Mouse (Mus musculus): ENCODE results near the gene Pard6b. TPM values are rescaled to one million over a fixed set of nuclear protein-coding genes. Genes with fewer than 3 reads are reported as not detected.

Pard6b gene
- total and polyA plus RNA-seq, 3 experiments: 1.2 to 2.8 (median 1.3) TPM

DNA sequence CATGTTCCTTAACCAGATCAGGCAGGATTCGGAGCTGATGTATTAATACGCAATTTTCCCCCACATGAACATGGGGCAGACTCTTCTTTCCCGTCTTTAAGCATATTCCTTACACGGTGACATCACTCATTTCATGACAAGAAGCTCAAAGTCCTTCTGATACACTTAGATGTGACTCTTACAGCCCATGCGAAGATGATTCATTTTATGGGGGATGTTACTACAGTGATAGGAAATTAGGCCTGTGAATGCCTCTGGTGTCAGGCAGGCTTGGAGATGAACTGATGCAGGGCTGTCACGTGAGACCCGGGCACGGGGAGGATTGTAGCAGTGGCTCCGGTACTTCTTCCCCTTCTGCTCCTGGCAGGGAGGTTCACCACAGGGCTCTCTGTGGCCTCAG, 6.0 kb downstream of the Pard6b start:
- Histone ChIP-seq H3K9me3 (replicated peaks; ENCODE audit: low read length) (no peaks in the 10 kb centered on the region), H3K4me2 (ENCODE audit: insufficient read depth, low read depth, poor library complexity, severe bottlenecking) (no peak overlapping the region), H3K4me1 (ENCODE audit: control insufficient read depth in 1 of 2, insufficient read depth in 2 of 2) (0 out of 4 replicates have a peak, but pooled peaks cover 0 to 3% of the 10 kb centered on the region in 2 experiments), H3K79me2 (replicated peaks; ENCODE audit: control insufficient read depth, extremely low read depth, insufficient read depth, poor library complexity, severe bottlenecking) (no peaks in the 10 kb centered on the region), H3K4me3 (replicated peaks in 1 of 3; ENCODE audit: low read depth in 2 of 3, low read length in 2 of 3, poor library complexity in 1 of 3) (no peak overlapping the region), H3K27me3 (replicated peaks) (peaks cover 9% of the 10 kb centered on the region), H3K9ac (ENCODE audit: insufficient read depth, low read depth) (no peak overlapping the region), H3K36me3 (replicated peaks in 1 of 2; ENCODE audit: control insufficient read depth in 1 of 2, insufficient read depth in 1 of 2, low read length in 1 of 2) (peaks cover 0 to 2% of the 10 kb centered on the region in 2 experiments), H3K27ac (ENCODE audit: insufficient read depth, low read depth) (no peak overlapping the region)
- in situ Hi-C loops (cut with MboI; ENCODE audit: low pct_ligation_motif_present, low pct_unique_long_range_greater_than_20kb, low sequenced_read_pairs): no loop called here
- dilution Hi-C loops (cut with MboI; ENCODE audit: extremely low pct_ligation_motif_present, extremely low pct_unique_long_range_greater_than_20kb, low sequenced_read_pairs): no loop called here
- DNase-seq (ENCODE audit: extremely low read depth): no peak
- TF ChIP-seq ZNF384 (IDR thresholded peaks at IDR 0.05; ENCODE audit: low read depth, low read length) (no peak), CTCF (conservative IDR thresholded peaks at IDR 0.05 in 1 of 2, IDR thresholded peaks at IDR 0.05 in 1 of 2; ENCODE audit: low read depth in 2 of 2, low read length in 2 of 2) (no peak), SMC3 (IDR thresholded peaks at IDR 0.05; ENCODE audit: low read depth, low read length) (no peak)

DNA sequence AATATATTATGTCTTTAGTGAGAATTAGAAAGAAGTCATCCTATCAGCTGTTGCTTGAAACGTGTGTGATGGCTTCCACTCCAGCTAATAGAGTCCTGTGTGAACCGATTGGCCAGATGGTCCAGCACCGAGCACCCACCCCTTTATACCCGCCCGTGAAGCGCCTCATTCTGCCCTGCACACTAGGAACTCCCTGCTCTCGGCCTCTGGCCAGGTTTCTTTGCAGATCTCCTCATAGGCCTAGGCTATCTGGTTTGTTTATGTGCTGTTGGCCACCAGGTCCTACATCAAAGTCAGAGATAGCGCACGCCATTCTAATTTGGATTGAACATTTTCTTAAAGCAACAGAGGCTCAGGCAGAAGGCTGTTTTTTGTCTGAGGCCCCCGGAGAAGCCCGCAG, 10.8 kb downstream of the Pard6b start:
- dilution Hi-C loops (cut with MboI; ENCODE audit: extremely low pct_ligation_motif_present, extremely low pct_unique_long_range_greater_than_20kb, low sequenced_read_pairs) (no loop called here), in situ Hi-C loops (cut with MboI; ENCODE audit: low pct_ligation_motif_present, low pct_unique_long_range_greater_than_20kb, low sequenced_read_pairs) (no loop called here)
- no peaks in the 10 kb centered on the region for H3K79me2 ChIP-seq (replicated peaks; ENCODE audit: control insufficient read depth, extremely low read depth, insufficient read depth, poor library complexity, severe bottlenecking)
- no peak for TF ChIP-seq SMC3 (IDR thresholded peaks at IDR 0.05; ENCODE audit: low read depth, low read length)
- TF ChIP-seq SIN3A (IDR thresholded peaks at IDR 0.05; ENCODE audit: low read length): no peak
- TF ChIP-seq BHLHE40 (IDR thresholded peaks at IDR 0.05; ENCODE audit: low read depth, low read length): no peak
- TF ChIP-seq RAD21 (IDR thresholded peaks at IDR 0.05; ENCODE audit: low read depth, low read length): no peak
- TF ChIP-seq JUND (conservative IDR thresholded peaks at IDR 0.05; ENCODE audit: low read depth, low read length): no peak
- no peak for TF ChIP-seq ZC3H11A (IDR thresholded peaks at IDR 0.05; ENCODE audit: low read depth, low read length)
- no peak for TF ChIP-seq EP300 (IDR thresholded peaks at IDR 0.05; ENCODE audit: low read length)
- no peak for TF ChIP-seq PAX5 (IDR thresholded peaks at IDR 0.05; ENCODE audit: low read length)
- no peak for TF ChIP-seq CHD2 (IDR thresholded peaks at IDR 0.05; ENCODE audit: low read length)
- TF ChIP-seq POLR2AphosphoS2 (IDR thresholded peaks at IDR 0.05; ENCODE audit: low read depth, low read length): no peak
- TF ChIP-seq KAT2A (IDR thresholded peaks at IDR 0.05; ENCODE audit: insufficient replicate concordance, low read length): no peak
- no peak for TF ChIP-seq ZMIZ1 (IDR thresholded peaks at IDR 0.05; ENCODE audit: low read depth, low read length)
- TF ChIP-seq GABPA (IDR thresholded peaks at IDR 0.05; ENCODE audit: insufficient replicate concordance, low read depth, low read length): no peak
- TF ChIP-seq UBTF (IDR thresholded peaks at IDR 0.05; ENCODE audit: low read depth, low read length): no peak
- no peak for TF ChIP-seq ZKSCAN1 (IDR thresholded peaks at IDR 0.05; ENCODE audit: borderline replicate concordance, low read depth, low read length)
- DNase-seq (ENCODE audit: extremely low read depth): no peak
- H3K9ac ChIP-seq (ENCODE audit: insufficient read depth, low read depth): no peak overlapping the region
- H3K4me2 ChIP-seq (ENCODE audit: insufficient read depth, low read depth, poor library complexity, severe bottlenecking): no peak overlapping the region
- H3K27ac ChIP-seq (ENCODE audit: insufficient read depth, low read depth): no peak overlapping the region
- H3K4me3 ChIP-seq (replicated peaks in 1 of 3; ENCODE audit: low read depth in 2 of 3, low read length in 2 of 3, poor library complexity in 1 of 3): no peak overlapping the region
- peaks cover 9 to 13% of the 10 kb centered on the region in 2 experiments; a peak in 2 of 4 replicates for H3K4me1 ChIP-seq (ENCODE audit: control insufficient read depth in 1 of 2, insufficient read depth in 2 of 2)
- no peaks in the 10 kb centered on the region for H3K9me3 ChIP-seq (replicated peaks; ENCODE audit: low read length)
- no peaks in the 10 kb centered on the region for H3K27me3 ChIP-seq (replicated peaks)
- peaks cover 0 to 4% of the 10 kb centered on the region in 2 experiments for H3K36me3 ChIP-seq (replicated peaks in 1 of 2; ENCODE audit: control insufficient read depth in 1 of 2, insufficient read depth in 1 of 2, low read length in 1 of 2)

Measured in CH12.LX (cell line).